Mouse (Mus musculus) erythroblast, embryonic 14.5 days (primary cell): ENCODE data around the gene Actc1. TPM values are rescaled to one million over a fixed set of nuclear protein-coding genes. Genes with fewer than 3 reads are reported as not detected.

Source experiments
- H3K27me3 ChIP-seq: 2 replicates; pipeline ENCODE4 v1.6.1; 2012; ENCODE audit warnings: inconsistent platforms; ENCODE audit not compliant: control insufficient read depth
- H3K36me3 ChIP-seq: 2 replicates; pipeline ENCODE4 v1.6.1; 2012; ENCODE audit warnings: mild to moderate bottlenecking, inconsistent platforms; ENCODE audit not compliant: control insufficient read depth
- H3K4me1 ChIP-seq: 2 replicates; pipeline ENCODE4 v1.6.1; 2012; ENCODE audit warnings: inconsistent platforms; ENCODE audit not compliant: control insufficient read depth
- H3K4me3 ChIP-seq: replicated peaks from 2 replicates; pipeline ENCODE3; 2012; ENCODE audit warnings: moderate library complexity, mild to moderate bottlenecking, inconsistent platforms
- H3K9me3 ChIP-seq: 2 replicates; pipeline ENCODE4 v1.6.1; 2012; ENCODE audit warnings: low read length, inconsistent platforms, mixed read lengths; ENCODE audit not compliant: control insufficient read depth
- GATA1 ChIP-seq: IDR thresholded peaks from 2 replicates; pipeline ENCODE4 v1.6.1; 2012; ENCODE audit warnings: low read length, inconsistent platforms, mixed read lengths
- TAL1 ChIP-seq: IDR thresholded peaks from 3 replicates; pipeline ENCODE4 v1.6.1; 2012; ENCODE audit warnings: low read length, inconsistent platforms, mixed read lengths
- polyA plus RNA-seq: library from polyadenylated mRNA; stranded (reverse); fragments of >175 nt; gene quantifications from 2 replicates; pipeline ENCODE4 v1.2.3, GENCODE M21; 2012

Actc1 gene
- polyA plus RNA-seq, 1 experiment = not detected

DNA sequence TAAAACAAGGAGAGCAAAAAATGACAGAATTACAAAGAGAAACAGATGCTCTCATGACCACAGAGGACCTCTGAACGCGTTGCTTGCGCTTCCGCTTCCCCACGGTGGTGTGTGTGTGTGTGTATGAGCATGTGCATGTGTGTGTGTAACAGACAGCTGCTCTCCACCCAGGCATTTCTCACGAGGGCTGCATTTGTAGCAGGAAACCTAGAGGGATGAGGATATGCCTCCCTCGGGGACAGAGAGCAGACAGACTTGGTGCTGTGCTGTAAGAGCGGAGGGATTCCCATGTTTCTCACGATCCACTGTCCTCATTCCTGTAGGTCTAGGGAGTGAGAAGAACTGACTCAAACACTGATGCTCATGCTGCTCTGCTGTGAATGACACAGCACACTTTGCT lies 40.2 kb upstream of the Actc1 start:
- TF ChIP-seq TAL1 = no peak
- TF ChIP-seq GATA1 = no peak
- Histone ChIP-seq H3K9me3 (no peaks in the 10 kb centered on the region), H3K36me3 (peaks cover 2% of the 10 kb centered on the region), H3K27me3 (no peaks in the 10 kb centered on the region), H3K4me1 (peaks cover 10% of the 10 kb centered on the region), H3K4me3 (no peak overlapping the region)

DNA sequence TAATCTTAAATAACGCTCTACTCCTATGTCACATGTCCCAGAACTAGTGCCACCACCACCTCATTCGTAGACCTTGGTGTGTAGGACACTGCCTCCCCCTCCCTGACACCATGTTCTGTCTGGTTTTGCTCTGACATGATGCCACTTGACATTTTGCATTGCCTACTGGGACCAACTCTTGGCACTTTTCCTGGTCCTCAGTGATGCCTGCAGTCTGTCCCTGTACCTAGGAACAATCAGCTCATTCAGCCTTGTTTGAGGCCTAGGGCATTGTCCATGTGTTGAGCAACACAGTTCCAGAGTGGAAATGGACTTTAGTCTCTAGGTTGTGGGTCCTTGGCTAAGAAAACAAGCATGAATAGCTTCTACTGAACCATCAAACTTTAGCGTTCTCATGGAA lies 36.5 kb upstream of the Actc1 start:
- TF ChIP-seq GATA1 (no peak), TAL1 (no peak)
- no peaks in the 10 kb centered on the region for H3K4me1 ChIP-seq
- H3K4me3 ChIP-seq = no peak overlapping the region

DNA sequence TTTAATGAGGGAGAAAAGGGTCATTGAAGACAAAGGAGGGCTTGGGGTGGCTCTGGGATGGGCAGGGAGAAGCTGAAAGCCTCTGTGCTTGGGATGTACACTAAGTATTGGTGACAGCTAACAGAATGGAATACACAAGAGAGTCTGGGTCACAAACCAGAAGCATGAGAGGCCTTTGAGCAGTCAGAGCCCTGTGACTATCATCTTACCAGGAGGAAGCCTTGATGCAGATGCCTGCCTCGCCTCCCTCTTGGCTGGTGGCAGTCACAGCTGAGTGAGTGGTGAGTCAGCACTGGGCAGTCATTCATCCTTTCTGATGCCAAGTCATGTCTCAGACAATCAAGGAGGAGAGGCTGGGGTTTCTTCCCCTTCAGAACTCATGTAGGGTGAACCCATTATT lies 33.9 kb upstream of the Actc1 start:
- Histone ChIP-seq H3K4me1 (no peaks in the 10 kb centered on the region), H3K36me3 (no peaks in the 10 kb centered on the region), H3K27me3 (no peaks in the 10 kb centered on the region), H3K9me3 (no peaks in the 10 kb centered on the region), H3K4me3 (no peak overlapping the region)
- TF ChIP-seq TAL1 = no peak
- TF ChIP-seq GATA1 = no peak

More for the DNA sequence above, 36.5 kb upstream of the Actc1 start:
- H3K36me3 ChIP-seq = no peaks in the 10 kb centered on the region
- H3K27me3 ChIP-seq = no peaks in the 10 kb centered on the region
- H3K9me3 ChIP-seq = no peaks in the 10 kb centered on the region

DNA sequence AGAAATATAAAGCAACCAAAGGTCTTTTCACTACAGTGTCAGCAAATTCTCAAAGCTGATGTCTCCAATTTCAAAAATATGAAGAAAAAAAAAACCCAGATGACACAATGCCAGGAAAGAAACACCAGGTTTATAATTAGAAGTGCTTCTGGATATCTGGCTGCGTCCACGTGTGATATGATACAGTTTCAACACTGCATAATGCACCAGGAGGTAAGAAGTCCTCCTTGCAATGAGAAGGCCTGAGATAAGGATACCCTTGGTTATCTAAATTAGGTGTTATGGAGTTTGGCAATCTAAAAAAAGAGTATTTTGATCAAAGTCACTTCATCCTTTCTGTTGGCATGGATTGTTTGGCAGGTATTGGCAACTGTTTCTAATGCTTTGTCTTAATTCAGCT lies 18.5 kb upstream of the Actc1 start:
- Histone ChIP-seq H3K4me1 (no peaks in the 10 kb centered on the region), H3K9me3 (no peaks in the 10 kb centered on the region), H3K27me3 (no peaks in the 10 kb centered on the region), H3K36me3 (no peaks in the 10 kb centered on the region), H3K4me3 (no peak overlapping the region)
- TF ChIP-seq GATA1 = no peak

DNA sequence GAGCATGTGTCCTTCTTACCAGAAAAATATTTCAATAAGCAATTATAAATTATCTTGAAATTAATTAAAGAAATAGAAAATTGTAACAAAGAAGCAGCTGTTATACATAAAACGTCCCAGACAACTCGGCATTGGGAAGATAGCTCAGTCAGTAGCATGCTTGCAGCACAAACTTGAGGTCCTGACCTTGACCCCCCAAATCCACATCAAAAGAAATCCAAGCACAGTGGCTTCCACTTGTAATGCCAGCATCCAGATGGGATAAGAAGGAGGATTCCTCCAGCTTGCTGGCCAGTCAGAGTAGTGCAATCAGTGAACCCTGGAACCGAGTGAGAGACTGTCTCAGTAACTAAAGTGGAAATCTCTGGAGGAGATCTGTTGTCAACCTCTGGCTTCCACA lies 12.9 kb upstream of the Actc1 start:
- Histone ChIP-seq H3K27me3 (no peaks in the 10 kb centered on the region), H3K4me3 (no peak overlapping the region), H3K4me1 (no peaks in the 10 kb centered on the region), H3K36me3 (no peaks in the 10 kb centered on the region), H3K9me3 (no peaks in the 10 kb centered on the region)
- TF ChIP-seq TAL1 (no peak), GATA1 (no peak)

DNA sequence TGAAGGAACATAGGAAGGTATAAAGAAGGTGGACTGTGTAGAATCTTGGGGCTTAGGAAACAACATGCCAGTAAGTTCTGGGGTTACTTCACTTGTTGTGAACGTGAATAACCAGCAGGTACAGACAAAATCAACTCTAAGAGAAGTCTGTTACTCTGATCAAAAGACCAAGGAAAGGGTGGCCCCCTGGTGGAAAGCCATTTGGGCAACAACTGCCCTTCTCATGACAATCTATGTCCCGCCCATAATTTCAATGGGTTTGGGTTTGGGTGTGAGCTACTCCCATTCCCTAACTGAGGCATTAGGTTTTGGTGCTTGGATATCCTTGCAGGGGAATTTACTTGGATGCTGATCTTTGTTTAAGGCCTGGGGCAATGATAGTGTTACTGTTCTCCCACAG lies 10.7 kb upstream of the Actc1 start:
- no peaks in the 10 kb centered on the region for H3K4me1 ChIP-seq
- H3K9me3 ChIP-seq = no peaks in the 10 kb centered on the region
- TF ChIP-seq GATA1 (no peak), TAL1 (no peak)
- no peak overlapping the region for H3K4me3 ChIP-seq
- H3K27me3 ChIP-seq = no peaks in the 10 kb centered on the region
- H3K36me3 ChIP-seq = no peaks in the 10 kb centered on the region

DNA sequence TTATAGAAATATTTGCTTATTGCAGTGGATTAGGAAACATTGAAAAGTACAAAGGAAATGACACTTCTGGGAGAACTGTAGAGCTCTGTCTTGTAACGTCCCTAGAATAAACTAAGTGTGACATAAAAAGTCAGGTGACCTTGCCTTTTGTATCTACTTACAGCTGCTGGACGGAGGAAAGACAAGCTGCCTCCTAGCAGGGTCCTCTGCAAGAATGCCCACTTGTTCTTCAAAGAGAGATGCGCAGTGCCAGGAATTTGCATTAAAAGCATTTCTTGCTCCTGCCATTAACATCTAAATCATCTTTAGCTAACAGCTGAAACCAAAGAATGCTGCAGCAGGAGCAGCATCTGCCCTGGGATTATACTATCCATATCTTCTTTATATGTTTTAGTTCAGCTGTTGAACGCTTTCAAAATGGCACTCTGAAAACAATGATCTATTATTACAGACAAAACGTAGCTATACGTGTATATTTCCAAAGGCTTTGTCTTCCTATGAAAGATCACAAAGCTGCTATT lies 6.8 kb upstream of the Actc1 start:
- Histone ChIP-seq H3K36me3 (no peaks in the 10 kb centered on the region), H3K9me3 (no peaks in the 10 kb centered on the region), H3K27me3 (no peaks in the 10 kb centered on the region; the same call in 1 of the 2 replicates), H3K4me3 (no peak overlapping the region), H3K4me1 (no peaks in the 10 kb centered on the region)
- TF ChIP-seq TAL1 (no peak), GATA1 (no peak)

DNA sequence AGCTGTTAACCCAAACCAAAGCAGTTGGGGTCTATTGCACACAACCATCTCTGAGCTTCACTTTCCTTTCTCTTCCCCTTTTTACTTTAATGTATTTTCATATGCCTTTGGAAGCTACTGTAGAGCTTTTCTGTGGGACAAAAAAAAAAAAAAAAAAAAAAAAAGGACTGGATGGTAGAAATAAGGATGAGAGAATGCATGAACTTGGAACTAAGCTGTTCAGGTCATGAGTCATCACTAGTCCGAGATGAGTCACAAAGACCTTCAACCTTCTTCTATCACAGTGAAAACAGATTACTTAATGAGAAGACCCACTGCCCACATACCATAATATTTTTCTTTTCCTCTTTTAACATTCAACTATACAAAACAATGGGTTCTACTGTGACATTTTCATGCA lies 6.3 kb upstream of the Actc1 start:
- Histone ChIP-seq H3K36me3 (no peaks in the 10 kb centered on the region), H3K9me3 (no peaks in the 10 kb centered on the region), H3K4me3 (no peak overlapping the region), H3K27me3 (no peaks in the 10 kb centered on the region; the same call in 1 of the 2 replicates), H3K4me1 (no peaks in the 10 kb centered on the region)
- TF ChIP-seq TAL1 (no peak), GATA1 (no peak)

DNA sequence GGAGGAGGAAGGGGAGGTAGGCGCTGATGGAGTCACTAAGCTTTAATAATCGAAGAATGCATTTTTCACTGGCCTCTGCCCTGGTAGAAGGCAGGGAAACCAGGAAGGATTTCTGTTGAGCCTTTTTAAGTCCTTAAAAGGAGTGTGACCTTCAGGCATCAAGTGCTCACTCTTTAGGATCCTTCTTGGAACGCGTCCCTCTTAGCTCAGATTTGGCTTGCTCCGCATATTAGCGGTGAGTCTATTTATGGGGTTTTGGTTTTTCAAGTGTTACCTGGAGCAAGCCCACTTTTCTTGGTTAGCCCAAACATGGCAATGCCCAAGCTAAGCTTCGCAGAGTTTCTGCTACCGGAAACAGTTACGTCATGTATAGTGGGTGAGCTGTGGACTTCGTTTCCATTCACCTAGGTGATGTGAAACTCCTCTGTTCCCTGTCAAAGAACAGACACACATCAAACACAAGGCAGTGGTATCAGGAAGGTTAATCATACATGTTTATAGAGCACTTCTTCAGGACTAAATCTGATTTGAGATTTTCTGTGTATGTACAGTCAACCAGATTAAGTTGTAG lies 5.0 kb upstream of the Actc1 start:
- TF ChIP-seq GATA1 = no peak
- TF ChIP-seq TAL1 = no peak
- no peaks in the 10 kb centered on the region; the same call in 1 of the 2 replicates for H3K27me3 ChIP-seq
- no peaks in the 10 kb centered on the region for H3K36me3 ChIP-seq
- H3K4me3 ChIP-seq = no peak overlapping the region
- no peaks in the 10 kb centered on the region for H3K4me1 ChIP-seq
- H3K9me3 ChIP-seq = no peaks in the 10 kb centered on the region

DNA sequence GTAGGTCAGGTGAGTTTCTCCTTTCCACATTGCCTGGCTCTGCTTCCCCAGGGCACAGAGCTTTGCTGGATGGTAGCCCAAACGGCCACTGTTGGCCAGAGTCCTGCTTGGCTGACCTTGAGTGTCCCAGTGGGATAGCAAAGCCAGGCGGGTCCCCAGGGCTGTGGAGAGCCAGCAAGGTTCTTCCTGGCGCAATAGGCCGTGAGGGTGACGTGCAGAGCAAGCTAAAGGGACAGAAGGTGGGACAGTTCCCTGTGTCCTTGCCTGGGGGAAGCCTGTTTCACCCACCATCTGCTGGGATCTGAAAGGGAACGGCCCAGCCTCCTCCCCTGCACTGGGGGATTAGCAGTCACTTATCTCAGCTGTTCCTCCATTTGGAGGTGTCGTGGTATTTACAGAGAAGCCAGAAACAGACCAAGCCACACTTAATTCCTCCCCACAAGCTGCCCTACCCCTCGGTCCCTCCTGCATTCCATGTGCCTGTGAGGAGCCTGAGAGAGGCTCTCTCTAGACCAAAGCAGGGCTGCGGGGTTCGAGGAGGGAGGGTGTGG lies 4.0 kb upstream of the Actc1 start:
- Histone ChIP-seq H3K4me1 (no peaks in the 10 kb centered on the region), H3K36me3 (no peaks in the 10 kb centered on the region), H3K27me3 (no peaks in the 10 kb centered on the region; the same call in 1 of the 2 replicates), H3K9me3 (no peaks in the 10 kb centered on the region), H3K4me3 (no peak overlapping the region)
- TF ChIP-seq GATA1 = no peak
- TF ChIP-seq TAL1 = no peak
